Mouse (Mus musculus) thymus, postnatal 36 days (tissue): ENCODE data around the gene Letm1.

Experiments used
- DNase-seq, 2 experiments: peaks; one replicate each; pipeline ENCODE4 v3.0.0; 2022; ENCODE audit warnings: mixed read lengths in 2 of 2

Letm1 gene

DNA sequence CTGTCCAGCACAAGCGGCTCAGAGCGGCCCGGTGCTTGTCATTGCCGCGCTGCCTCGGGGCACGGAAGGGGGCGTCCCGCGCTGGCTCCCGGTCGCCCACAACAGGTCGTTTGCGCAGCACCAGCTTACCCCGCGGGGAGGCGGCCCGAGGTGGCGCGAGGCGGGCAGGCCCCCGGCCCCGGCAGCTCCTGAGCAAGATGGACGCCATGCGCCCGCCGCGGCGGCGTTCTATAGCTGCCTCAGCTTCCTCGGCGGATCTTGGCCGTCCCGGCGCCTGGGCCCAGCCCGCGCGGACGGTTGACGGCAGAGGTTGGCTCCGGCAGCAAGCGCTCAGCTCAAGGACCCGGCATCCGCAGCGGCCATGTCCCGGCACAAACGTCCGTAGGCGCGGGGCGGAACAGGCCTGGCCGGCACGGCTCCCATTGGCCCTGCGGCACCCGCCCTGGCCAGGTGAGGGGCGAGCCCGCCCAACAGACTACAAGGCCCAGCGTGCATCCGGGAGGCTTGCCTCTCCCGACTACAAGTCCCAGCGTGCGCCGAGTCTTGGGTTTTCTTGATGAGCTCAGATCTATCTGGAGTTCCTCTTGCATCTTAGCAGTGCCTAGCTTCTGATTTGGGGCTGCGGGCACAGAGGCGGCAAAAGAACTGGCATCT, at the start of gene Letm1:
TSS of gene Letm1 (minus strand) at position 473 of the 654 bp plus-strand sequence.
- peak; percentile 91 to 94 for DNase-seq

DNA sequence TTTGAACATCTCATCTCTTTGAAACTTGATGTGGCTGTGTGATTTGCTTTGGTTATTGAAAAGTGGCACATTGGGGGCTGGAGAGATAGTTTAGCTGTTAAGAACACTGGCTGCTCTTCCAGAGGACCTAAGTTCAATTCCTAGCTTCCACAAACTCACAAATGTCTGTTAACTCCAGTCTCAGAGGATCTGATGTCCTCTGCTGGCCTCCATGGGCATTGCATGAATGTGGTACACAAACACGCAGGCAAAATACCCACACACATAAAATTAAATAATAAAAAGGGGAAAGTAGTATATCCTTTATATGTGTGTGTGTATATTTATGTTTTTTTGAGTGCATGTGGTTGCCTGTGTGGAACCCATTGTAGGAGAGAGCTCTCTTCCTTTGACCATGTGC, 48.2 kb upstream of the Letm1 start:
- DNase-seq = peak; percentile 34 to 45

DNA sequence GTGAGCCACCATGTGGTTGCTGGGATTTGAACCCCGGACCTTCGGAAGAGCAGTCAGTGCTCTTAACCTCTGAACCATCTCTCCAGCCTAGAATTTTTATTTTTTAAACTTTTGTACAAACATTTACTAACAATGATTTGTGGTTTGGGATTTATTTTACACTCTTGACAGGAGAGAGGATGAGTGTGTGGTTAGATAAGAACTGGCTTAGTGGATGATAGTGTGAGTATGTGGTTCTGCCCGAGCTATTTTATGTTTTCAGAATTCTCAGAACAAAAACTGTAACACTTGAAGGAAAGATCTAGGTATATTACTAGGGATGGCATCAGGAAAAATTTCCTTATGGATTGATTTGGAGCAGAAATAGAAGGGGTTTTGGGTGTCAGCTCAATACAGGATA, 47.3 kb upstream of the Letm1 start:
- DNase-seq = no peak

DNA sequence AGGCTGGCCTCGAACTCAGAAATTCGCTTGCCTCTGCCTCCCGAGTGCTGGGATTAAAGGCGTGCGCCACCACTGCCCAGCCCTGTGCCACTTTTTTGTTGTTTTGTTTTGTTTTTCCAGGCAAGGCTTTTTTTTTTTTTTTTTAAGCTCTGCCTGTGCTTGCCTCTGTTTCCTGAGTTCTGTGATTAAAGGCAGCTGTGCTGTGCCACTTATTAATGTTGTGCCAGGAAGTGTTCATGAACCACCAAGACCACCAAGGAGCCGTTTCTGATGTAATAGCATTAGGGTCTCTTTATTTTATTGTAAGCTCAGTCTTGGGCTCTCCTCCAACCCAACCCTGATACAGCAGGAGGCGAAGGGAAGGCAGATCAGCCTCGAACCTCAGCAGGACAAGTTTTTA, 45.5 kb upstream of the Letm1 start:
- no peak for DNase-seq

DNA sequence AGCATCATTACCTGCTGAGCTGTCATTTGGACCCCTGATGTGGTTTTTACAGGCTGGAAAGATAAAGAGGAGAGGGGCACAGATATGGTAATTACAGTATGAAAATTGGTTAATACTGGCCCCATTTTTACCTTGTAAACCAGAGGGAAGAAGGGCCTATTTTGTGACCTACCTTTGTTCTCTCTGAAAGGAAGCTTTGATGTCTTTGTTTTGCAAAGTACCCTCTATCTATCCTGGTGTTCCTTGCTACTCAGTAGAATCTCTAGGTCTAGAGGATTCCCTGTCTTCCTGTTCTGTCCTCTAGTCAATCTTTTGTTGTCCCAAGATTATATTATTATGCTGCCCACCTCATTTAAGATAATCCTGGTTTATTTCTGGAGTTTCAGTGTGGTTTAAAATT, 43.4 kb upstream of the Letm1 start:
- no peak for DNase-seq

DNA sequence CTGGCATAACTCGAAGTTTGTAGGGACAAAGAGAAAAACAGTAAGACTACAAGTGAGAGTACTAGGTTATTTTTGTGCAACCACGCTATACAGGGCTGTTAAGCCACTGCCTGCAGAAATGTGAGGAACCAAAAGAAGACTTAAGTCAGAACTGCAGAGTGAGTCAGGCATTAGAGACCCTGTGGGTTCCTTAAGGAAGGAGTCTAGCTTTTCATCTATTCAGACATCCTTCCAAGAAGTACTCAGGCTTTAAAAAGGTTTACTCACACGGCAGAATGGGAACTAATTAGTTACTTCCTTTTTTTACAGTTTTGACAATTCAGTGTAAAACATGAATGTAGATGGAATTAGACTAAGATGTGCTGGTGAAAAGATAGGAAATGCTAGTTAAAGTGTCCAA, 39.8 kb upstream of the Letm1 start:
- DNase-seq = no peak

DNA sequence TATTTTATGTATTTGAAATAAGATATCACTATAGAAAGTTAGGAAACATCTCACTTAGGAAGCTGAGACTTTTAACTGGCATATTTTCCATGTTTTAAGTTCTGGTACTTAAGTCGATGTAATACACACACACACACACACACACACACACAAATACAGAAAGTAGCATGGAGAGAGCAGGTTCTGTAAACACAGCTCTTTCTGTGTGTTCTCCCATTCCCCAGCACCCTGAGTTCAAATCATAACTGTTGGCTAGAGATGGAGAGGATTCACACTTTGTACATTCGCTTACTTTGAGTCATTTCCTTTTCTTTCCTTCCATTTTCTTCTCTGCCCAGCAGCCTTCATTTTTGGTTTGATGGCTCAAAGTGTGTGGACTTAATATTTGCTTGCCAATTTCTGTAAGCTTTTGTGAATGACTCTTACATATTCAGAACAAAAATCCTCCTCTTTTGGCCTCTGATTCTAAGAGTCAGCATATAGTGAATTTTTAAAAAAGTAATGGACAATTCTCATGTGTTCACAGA, 39.3 kb upstream of the Letm1 start:
- no peak for DNase-seq

DNA sequence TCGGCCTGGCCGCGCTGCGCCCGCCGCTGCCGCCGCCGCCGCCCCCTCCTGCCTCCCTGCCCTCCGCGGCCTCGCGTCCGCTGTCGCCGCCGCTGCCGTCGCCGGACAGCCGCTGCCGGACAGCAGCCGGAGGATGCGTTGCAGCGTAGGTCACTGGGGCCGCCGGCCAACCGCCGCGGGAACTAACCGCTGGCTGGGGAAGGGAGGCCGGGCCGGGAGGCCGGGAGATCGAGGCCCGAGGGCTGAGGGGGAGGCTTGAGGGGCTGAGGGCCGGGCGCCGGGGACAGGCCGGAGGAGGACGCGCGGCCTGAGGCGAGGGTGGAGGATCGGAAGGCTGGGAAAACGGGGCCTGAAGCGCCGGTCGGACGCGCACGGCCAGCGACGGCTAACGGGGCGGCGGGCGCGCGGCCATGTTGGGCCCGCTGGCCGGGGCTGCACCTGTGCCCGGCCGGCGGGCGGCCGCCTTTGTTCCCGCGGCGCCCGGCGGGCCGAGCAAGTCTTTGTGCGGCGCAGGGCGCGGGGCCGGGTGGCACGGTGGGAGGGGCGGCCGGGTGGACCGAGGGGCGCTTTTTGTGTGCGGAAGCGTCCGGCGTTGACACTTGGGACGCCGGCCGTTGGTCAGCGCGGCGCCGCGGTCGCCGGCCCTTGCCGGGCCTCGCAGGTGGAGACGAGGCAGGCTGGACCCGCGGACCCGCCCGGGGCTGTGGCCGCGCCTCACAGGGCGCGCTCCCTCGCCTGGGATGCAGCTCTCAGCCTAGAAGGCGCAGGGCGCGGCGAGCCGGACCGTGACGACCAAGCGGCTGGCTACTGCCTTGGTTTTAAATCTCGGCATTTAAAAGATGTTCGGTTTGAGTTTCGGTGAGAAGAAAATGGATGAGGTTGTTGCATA, 38.4 kb upstream of the Letm1 start:
- peak; percentile 49 to 60 for DNase-seq

DNA sequence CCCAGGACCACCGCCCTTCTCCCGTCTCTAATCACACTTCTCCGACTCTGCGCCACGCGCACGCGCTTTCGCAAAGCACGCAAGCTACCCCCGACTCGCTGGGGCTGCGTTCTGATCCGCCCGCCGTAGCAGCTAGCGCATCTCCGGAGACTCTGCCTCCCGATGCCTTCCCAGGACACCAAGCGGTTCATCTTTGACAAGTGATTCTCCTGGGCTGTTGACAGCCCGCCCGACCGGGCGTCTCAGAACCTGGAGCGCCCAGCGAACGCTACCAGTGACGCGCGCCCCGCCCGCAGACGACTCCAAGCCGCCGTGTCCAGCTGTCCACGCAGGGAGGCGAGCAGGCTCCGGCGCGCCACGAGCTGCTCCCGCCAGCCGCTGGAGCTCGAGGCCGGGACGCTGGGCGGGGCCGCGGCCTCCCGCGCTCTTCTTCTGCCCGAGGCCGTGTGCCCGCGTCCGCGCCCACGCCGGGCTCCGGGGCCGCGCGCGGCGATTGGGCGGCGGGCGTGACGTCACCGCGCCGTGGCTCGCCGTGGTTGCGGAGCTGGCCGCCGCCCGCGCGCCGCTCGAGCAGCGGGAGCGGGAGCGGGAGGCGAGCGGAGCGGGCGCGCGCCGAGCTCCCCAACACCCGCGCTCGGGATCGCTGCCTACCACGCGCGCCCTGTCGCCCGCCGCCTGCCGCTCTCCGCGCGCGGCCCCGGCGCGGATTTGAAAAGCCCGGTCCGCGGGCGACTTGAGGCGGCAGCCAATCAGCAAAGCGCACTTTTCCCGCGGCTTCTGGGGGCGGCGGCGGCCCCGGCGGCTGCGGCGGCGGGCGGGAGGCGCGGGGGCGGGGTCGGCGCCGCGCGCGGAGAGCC, 37.5 kb upstream of the Letm1 start, which contains the start of gene Nsd2:
TSS of gene Nsd2 (plus strand) at position 850 of the 857 bp plus-strand sequence.
- DNase-seq = peak; percentile 85 to 90

DNA sequence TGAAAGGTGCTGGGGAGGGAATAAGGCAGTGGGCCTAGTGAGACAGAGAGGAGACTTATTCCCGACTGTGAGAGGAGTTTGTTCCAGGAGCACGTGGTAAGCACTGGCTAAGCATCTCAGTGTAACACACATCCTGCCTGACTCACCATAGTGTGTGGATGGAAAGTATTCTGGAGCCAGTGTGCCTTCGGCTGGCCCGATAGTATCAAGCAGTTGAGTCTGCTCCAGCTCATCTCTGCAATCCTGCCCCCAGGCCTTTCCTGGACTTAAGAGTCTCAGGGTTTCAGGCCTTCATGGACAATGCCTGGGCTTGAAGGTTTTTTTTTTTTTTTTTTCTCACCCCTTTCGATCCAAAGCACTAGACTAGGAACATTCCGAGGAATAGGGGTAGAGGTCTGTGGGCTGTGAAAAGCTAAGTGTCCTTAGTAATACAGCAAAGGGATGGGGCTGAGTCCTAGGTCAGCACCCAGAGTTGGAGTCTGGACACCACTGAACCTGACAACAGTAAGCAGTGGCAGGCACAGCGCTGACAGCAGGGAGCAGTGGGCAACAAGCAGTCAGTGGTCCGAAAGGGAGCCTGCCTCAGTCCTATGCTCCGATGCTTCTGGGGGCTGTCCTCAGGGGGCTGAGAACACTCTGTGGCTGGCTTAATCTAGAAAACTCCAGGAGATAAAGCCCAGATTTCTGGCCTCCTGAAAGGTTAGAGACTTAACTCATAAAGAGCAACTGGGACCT, 36.7 kb upstream of the Letm1 start:
- peak in 1 of 2 experiments; percentile 20 for DNase-seq

DNA sequence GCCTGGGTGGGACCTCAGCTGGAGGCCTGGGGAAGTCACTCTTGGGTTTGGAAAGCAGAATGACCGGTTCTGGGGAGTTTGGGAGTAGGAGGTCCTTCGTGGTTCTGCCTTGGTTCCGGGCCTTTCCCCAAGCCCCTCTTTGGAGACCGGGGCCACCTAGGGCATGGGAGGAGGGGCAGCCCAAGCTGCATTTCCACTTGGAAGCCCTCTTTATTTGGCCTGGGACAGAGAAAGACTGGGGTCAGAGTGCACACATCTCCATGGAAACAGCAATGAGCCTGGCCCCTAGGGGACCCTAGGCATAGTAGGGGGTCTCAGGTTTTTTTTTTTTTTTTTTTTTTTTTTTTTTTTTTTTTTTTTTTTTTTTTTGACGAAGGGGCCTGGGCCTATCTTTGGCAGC, 35.5 kb upstream of the Letm1 start:
- no peak for DNase-seq

DNA sequence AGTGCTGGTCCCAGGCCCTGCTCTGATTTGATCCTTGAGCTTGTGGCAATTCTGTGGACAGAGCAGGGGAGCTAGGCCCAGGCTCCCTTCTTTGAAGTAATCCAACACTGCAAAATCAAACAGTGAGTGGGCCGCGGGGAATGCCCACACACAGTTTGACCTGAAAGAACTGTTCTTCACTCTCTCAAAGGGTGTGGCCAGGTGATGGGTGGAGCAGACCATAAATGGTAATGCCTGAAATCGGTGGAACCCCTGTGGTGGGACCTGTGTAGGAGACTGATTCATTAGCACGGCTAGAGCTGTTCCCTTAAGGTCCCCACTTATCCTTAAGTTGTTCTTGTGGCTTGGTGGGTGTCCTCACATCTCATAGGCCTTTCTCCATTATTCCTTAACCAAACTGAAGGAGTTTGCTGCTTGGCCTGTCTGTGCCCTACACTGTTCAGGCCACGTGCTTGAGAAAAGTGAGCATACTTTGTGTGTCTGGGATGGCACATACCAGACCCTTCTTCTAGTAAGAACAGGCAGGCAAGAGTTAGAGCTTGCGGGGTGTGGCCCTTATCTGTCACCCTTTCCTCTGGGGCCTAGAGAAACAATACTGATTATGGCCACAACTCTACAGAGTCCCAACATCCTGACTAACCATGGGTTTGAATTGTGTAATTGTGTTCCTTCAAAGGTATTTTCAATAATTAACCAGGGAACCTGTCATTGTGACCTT, 33.5 kb upstream of the Letm1 start:
- no peak for DNase-seq

DNA sequence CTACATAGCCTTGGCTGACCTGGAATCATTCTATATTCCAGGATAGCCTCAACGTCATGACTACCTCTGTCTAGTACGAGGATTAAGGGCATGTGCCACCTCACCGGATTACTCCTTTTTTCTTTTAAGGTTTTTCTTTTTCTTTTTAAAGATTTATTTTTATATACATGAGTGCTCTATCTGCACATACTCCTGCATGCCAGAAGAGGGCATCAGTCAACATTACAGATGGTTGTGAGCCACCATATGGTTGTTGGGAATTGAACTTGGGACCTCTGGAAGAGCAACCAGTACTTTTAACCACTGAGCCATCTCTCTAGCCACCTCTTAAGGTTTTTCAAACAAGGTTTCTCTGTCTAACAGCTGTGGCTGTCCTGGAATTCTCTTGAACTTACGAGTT, 28.9 kb upstream of the Letm1 start:
- no peak for DNase-seq

DNA sequence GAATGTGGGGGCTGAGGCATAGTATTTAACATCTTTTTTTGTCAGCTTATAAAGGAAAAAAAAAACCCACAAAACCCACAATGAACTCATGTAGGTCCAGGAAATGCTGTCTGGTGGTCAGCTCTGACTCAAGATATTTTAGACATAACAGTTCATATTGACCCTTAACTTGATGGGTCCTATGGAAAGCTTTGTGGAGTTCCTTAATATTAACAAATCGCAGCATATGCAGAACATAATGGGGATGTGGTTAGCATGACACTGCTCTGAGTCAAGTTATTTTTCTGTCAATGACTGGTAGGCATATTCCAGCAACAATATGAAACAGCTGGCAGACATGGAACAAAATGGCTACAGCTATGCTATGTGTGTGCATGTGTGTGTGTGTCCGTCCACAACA, 20.7 kb upstream of the Letm1 start:
- DNase-seq = no peak

DNA sequence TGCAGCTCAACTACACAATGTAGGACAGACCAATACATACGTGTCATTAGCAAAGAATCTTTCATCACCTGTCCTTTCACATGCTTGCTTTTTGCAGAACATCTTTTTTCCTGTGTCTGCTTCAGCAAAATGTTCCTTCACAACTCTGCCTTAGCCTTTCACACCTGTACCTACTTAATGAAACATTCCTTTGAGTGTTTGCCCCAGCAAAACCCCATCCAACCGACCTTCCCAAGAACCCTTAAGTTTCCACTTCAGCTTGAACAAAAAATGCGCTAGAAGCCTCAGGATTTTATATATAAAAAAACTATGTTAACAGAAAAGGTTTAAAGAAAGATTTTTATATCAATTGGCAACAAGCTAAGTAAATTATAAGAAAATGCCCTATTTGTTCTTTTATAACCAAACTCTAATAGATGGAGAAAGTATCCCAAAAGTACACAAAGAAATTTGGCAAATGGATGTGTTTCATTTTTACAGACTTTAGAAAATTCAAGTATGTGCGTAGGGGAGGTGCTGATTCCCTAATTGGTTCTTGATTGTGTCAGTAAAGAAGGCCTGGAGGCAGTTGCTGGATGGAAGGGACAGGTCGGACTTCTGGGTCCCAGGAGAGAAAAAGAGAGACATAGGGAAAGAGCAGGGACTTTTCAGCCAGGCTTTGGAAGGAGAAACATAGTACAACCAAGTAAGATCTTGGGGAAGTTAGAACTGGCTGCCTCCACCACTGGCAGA, 9.5 kb upstream of the Letm1 start:
- DNase-seq = no peak

DNA sequence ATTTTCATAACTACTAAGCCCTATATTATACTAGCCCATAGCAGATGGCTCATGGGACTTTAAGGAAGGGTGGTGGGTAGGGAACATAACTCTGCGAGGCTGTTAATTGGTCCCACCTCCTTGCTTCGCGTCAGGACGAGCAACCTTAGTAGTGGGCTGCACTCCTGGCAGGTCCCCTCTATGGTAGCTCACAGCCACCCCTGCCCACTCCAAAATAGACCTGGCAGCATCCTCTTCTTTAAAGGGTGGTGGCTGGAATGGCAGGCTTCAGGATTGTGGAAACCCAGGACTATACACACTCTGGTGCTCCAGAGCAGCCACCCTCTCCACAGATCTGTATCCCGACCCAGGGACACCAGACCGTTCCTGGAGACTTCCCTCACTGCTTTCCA, 378 bp upstream of the Letm1 start:
- no peak for DNase-seq

DNA sequence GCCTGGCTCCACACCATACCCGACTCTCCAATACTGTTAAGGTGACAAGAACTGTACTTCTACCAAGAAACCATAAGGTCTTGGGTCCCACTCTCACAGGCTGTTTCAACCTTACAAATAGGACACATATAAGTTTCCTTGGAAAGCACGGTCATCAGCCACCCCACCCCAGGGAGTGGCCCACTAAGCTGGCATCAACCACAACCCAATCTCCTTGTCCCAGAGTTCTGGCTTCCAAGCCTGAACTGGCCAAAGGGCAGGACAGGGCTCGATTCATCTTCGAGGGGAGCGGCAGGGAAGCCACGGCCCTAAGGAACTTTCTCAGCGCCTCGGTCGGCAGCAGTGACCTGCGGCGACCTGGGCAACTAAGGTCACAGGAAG, 663 bp downstream of the Letm1 start:
- no peak for DNase-seq

DNA sequence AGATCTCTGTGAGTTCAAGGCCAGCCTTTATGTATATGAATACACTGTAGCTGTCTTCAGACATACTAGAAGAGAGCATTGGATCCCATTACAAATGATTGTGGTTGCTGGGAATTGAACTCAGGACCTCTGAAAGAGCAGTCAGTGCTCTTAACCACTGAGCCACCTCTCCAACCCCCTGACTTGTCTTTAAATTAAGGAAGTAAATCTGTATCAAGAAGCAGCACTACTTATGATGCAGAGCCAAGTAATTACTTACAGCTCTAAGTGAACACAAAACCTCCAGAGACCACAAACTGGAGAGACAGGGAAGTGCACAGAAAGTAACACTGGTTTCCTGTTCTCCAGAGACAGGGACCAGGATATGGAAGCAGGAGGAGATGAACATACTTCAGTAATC, 5.4 kb downstream of the Letm1 start:
- no peak for DNase-seq

DNA sequence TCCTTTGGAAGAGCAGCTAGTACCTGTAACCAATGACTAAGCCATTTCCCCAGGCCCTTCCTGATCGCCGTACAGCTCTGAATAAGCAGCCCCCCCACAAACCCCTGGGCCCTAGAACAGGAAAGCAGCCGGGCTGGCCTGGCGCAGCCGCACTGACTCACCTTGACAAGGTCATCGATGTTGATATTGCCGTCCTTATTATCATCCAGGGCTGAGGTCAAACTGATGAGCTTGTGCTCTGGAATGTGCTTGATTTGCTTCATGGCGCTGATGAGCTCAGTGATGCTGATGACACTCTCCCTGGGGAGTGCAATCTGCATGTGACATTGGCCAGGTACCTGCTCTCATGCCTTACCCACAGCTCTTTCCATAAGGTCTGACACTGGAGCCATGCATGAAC, 39.1 kb downstream of the Letm1 start:
- no peak for DNase-seq

DNA sequence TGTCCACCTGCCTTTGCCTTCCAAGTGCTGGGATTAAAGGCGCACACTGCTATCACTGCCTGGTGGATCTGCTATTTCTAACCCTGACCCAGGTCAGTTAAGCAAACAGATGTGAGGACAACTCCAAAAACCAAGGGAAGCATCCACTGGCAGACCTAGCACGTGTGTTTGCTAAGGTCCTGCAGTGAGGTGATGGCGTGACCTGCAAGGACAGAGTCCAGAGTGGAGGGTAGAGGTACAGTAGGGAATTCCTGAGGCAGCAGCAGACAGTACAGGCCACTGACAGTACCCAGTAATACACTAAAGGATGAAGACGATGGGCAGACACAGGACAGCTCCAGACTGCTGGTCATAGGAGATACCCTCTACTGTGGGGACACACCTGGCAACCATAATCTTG, 42.1 kb downstream of the Letm1 start:
- DNase-seq = no peak

DNA sequence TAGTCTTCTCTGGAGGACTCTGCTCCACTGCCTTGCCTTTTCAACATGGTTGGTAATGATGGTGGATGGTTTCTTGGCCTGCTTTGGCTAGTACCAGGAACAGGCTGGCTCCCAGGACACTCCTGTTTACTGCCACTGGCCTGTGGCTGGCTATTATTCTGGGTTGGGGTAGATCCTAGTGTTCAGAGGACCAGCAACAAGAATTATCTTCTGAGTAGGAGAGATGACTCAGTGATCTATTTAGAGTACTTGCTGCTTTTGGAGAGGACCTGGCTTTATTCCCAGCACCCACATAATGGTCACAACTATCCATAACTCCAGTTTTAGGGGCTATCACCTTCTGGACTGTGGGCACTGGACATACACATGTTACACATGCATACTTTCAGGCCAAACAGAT, 44.3 kb downstream of the Letm1 start:
- DNase-seq = no peak
